Mouse (Mus musculus): Measurements from ENCODE around the gene Jade1. TPM values are rescaled to one million over a fixed set of nuclear protein-coding genes. Genes with fewer than 3 reads are reported as not detected.

The Jade1 gene
- polyA plus RNA-seq, 1 experiment from 2014 or later, result 13.2 TPM

DNA sequence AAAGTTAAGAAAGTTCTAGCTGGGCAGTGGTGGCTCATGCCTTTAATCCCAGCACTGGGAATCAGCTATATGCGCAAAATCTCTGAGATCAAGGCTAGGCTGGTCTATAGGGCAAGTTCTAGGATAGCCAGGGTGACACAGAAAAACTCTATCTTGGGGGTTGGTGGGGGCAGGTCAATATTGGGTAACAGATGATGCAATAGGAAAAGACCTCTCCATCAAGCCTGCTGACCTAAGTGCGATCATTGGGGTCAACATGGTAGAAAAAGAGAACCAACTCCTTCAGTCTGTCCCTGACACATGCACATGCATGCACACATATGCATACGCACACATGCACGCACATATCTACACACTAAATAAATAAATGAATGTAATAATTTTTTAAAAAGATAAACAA is 32.1 kb upstream of the Jade1 start:
- Histone ChIP-seq H3K9me3 (0 out of 2 replicates have a peak, but pooled peaks cover 3% of the 10 kb centered on the region), H3K36me3 (no peaks in the 10 kb centered on the region), H3K9ac (no peak overlapping the region), H3K4me2 (replicated peaks) (no peak overlapping the region), H3K27ac (no peak overlapping the region), H3K4me1 (no peaks in the 10 kb centered on the region), H3K4me3 (no peak overlapping the region), H3K27me3 (no peaks in the 10 kb centered on the region)
- WGBS, result 96% methylated on average over 4 of the region's 4 CpGs
- ATAC-seq (ENCODE audit: insufficient number of reproducible peaks, insufficient read depth, low FRiP score, low TSS enrichment), result no peak

GRCm38 (mm10) chr3:41528291-41528969 is 27.1 kb upstream of the Jade1 start:
- 89% methylated on average over 2 of the region's 2 CpGs for WGBS
- Histone ChIP-seq H3K27me3 (0 out of 2 replicates have a peak, but pooled peaks cover 2% of the 10 kb centered on the region), H3K9ac (no peak overlapping the region), H3K36me3 (no peaks in the 10 kb centered on the region), H3K27ac (no peak overlapping the region), H3K4me3 (no peak overlapping the region), H3K4me1 (no peaks in the 10 kb centered on the region), H3K9me3 (0 out of 2 replicates have a peak, but pooled peaks cover 3% of the 10 kb centered on the region), H3K4me2 (replicated peaks) (no peak overlapping the region)
- ATAC-seq (ENCODE audit: insufficient number of reproducible peaks, insufficient read depth, low FRiP score, low TSS enrichment), result no peak

DNA sequence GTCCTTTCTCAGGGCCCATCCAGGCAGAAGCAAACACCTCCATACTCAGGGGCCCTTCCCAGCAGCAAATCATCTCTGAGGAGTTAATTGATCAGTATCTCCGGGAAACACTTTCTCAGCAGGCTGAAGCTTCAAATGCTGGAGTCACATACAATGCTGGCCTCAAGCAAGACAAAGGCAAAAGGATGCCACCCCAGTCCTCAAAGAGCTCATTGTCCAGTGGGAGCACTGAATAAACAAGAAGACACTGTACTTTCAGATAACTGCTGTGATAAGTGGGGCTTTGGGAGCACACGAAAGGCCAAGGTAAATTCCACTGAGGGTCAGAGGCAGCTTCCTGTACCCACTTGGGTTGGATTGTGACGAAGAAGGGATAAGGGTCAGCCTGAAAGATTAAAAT is 25.4 kb upstream of the Jade1 start:
- Histone ChIP-seq H3K36me3 (no peaks in the 10 kb centered on the region), H3K4me1 (no peaks in the 10 kb centered on the region), H3K27me3 (0 out of 2 replicates have a peak, but pooled peaks cover 2% of the 10 kb centered on the region), H3K9ac (no peak overlapping the region), H3K9me3 (0 out of 2 replicates have a peak, but pooled peaks cover 2% of the 10 kb centered on the region), H3K27ac (no peak overlapping the region), H3K4me3 (no peak overlapping the region), H3K4me2 (replicated peaks) (no peak overlapping the region)
- 33% methylated on average over 3 of the region's 3 CpGs for WGBS
- ATAC-seq (ENCODE audit: insufficient number of reproducible peaks, insufficient read depth, low FRiP score, low TSS enrichment), result no peak

GRCm38 (mm10) chr3:41531541-41531940 is 24.0 kb upstream of the Jade1 start:
- no peak overlapping the region for H3K4me2 ChIP-seq (replicated peaks)
- 38% methylated on average over 8 of the region's 8 CpGs for WGBS

GRCm38 (mm10) chr3:41532109-41532508 is 23.4 kb upstream of the Jade1 start:
- Histone ChIP-seq H3K27me3 (0 out of 2 replicates have a peak, but pooled peaks cover 2% of the 10 kb centered on the region), H3K9ac (no peak overlapping the region), H3K36me3 (no peaks in the 10 kb centered on the region), H3K9me3 (no peaks in the 10 kb centered on the region), H3K4me1 (no peaks in the 10 kb centered on the region), H3K27ac (no peak overlapping the region), H3K4me2 (replicated peaks) (no peak overlapping the region), H3K4me3 (no peak overlapping the region)
- 76% methylated on average over 12 of the region's 12 CpGs for whole genome bisulfite sequencing
- no peak for ATAC-seq (ENCODE audit: insufficient number of reproducible peaks, insufficient read depth, low FRiP score, low TSS enrichment)

More at GRCm38 (mm10) chr3:41531541-41531940, 24.0 kb upstream of the Jade1 start:
- Histone ChIP-seq H3K9ac (no peak overlapping the region), H3K9me3 (no peaks in the 10 kb centered on the region), H3K36me3 (no peaks in the 10 kb centered on the region), H3K4me1 (no peaks in the 10 kb centered on the region), H3K27ac (no peak overlapping the region), H3K27me3 (0 out of 2 replicates have a peak, but pooled peaks cover 2% of the 10 kb centered on the region), H3K4me3 (no peak overlapping the region)
- ATAC-seq (ENCODE audit: insufficient number of reproducible peaks, insufficient read depth, low FRiP score, low TSS enrichment), result no peak

GRCm38 (mm10) chr3:41533660-41534059 is 21.9 kb upstream of the Jade1 start:
- no peaks in the 10 kb centered on the region for H3K9me3 ChIP-seq
- 55% methylated on average over 7 of the region's 7 CpGs for WGBS
- no peak overlapping the region for H3K4me2 ChIP-seq (replicated peaks)
- no peak overlapping the region for H3K9ac ChIP-seq
- no peak overlapping the region for H3K27ac ChIP-seq
- H3K4me1 ChIP-seq, result no peaks in the 10 kb centered on the region
- H3K27me3 ChIP-seq, result 0 out of 2 replicates have a peak, but pooled peaks cover 2% of the 10 kb centered on the region
- H3K36me3 ChIP-seq, result no peaks in the 10 kb centered on the region
- no peak overlapping the region for H3K4me3 ChIP-seq
- no peak for ATAC-seq (ENCODE audit: insufficient number of reproducible peaks, insufficient read depth, low FRiP score, low TSS enrichment)

- no peak overlapping the region for H3K4me2 ChIP-seq (replicated peaks)
- 92% methylated on average over 2 of the region's 2 CpGs for WGBS
- no peak for ATAC-seq (ENCODE audit: insufficient number of reproducible peaks, insufficient read depth, low FRiP score, low TSS enrichment)
- no peaks in the 10 kb centered on the region for H3K4me1 ChIP-seq
- H3K4me3 ChIP-seq, result no peak overlapping the region
- no peaks in the 10 kb centered on the region for H3K36me3 ChIP-seq
- no peaks in the 10 kb centered on the region for H3K27me3 ChIP-seq
- H3K9me3 ChIP-seq, result no peaks in the 10 kb centered on the region
- H3K27ac ChIP-seq, result no peak overlapping the region
- H3K9ac ChIP-seq, result no peak overlapping the region
These were observed 17.6 kb upstream of the Jade1 start for GRCm38 (mm10) chr3:41537957-41538356.

DNA sequence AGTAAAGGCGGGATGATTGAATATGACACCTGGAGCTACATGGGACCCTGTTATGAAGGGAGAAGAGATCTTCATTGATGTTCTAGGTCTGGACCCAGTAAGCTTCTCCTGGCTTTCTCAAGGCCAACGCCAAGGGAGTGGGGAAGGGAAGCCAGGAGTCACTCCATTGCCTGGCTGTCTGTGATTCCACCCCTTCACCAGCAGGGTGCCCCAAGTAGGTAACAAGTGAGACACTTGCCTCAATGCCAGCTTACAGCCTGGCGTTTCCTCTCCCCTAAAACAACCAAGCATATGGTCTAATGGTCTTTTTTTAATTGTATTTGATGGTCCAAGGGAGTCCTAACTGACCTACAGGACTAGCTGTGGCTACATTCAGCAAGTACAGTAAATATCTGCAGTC is 14.2 kb upstream of the Jade1 start:
- no peak for ATAC-seq (ENCODE audit: insufficient number of reproducible peaks, insufficient read depth, low FRiP score, low TSS enrichment)
- Histone ChIP-seq H3K4me3 (no peak overlapping the region), H3K27ac (no peak overlapping the region), H3K36me3 (no peaks in the 10 kb centered on the region), H3K27me3 (no peaks in the 10 kb centered on the region), H3K4me2 (replicated peaks) (no peak overlapping the region), H3K4me1 (peaks cover 6% of the 10 kb centered on the region; the same call in 1 of the 2 replicates), H3K9ac (no peak overlapping the region), H3K9me3 (no peaks in the 10 kb centered on the region)
- WGBS, result 86% methylated on average over 3 of the region's 3 CpGs

DNA sequence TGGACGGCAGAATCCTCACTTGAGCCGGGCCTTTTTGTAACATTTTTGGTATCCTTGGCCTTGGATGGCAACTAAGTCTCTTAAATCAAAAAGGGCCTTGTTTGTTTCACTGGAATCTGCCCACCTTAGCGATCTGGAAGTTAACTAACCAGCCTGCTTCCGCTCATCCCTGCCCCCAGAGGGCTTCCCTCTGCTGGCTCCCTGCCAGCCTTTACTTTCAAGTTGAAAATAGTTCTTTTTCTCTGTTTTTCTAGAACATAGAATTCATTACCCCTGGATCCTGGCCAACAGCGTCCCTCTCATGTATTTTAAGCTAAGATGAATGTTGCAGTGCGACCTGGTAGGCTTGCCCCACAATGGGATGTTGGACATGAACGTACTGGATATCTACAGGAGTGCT is 11.1 kb upstream of the Jade1 start:
- H3K4me3 ChIP-seq, result no peak overlapping the region
- no peaks in the 10 kb centered on the region for H3K27me3 ChIP-seq
- peaks cover 6% of the 10 kb centered on the region; the same call in 1 of the 2 replicates for H3K4me1 ChIP-seq
- H3K36me3 ChIP-seq, result no peaks in the 10 kb centered on the region
- no peak overlapping the region for H3K27ac ChIP-seq
- no peak for ATAC-seq (ENCODE audit: insufficient number of reproducible peaks, insufficient read depth, low FRiP score, low TSS enrichment)
- 52% methylated on average over 7 of the region's 7 CpGs for WGBS
- no peak overlapping the region for H3K4me2 ChIP-seq (replicated peaks)
- H3K9me3 ChIP-seq, result no peaks in the 10 kb centered on the region
- no peak overlapping the region for H3K9ac ChIP-seq

DNA sequence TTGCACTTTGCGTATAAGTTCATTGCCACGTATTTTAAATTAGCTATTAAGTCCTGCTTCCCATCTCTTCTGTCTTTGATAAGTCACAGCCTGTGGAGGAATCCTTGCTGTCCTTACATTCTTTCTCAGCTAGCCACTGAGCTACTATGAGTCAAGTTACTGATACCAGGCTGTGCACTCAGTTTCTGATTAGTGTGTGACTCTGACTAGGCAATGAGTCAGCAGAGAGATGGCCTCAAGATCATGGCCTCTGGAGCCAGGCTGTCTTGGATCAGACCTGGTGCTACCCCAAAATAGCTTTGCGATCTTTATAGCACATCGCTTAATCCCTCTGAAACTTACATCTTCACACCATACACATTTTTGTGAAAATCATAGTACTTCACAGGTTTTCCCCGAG is 8.2 kb upstream of the Jade1 start:
- Histone ChIP-seq H3K4me1 (peaks cover 6% of the 10 kb centered on the region; the same call in 1 of the 2 replicates), H3K27ac (no peak overlapping the region), H3K9ac (no peak overlapping the region), H3K27me3 (no peaks in the 10 kb centered on the region), H3K9me3 (no peaks in the 10 kb centered on the region), H3K4me2 (replicated peaks) (no peak overlapping the region), H3K4me3 (no peak overlapping the region), H3K36me3 (no peaks in the 10 kb centered on the region)
- no peak for ATAC-seq (ENCODE audit: insufficient number of reproducible peaks, insufficient read depth, low FRiP score, low TSS enrichment)
- WGBS, result 94% methylated on average over 5 of the region's 5 CpGs

DNA sequence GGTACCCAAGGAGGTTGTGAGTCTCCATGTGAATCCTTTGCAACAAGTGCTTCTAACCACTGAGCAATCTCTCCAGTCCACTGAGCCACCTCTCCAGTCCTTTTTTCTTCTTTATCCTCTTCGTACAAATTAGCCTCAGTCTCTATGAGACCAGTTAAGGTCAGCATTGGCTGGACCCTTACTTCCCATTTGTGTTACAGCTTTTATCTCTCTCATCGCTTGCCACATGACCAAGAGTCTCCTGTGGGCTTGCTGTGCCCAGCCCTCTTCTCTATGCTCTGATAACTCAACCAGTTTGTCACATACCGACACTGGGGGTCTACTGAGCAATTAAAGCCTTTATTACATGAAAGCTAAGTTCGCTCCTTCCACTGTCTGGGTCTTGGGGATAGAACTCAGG is 7.3 kb upstream of the Jade1 start:
- Histone ChIP-seq H3K4me2 (replicated peaks) (no peak overlapping the region), H3K27me3 (no peaks in the 10 kb centered on the region), H3K9ac (no peak overlapping the region), H3K27ac (no peak overlapping the region), H3K9me3 (no peaks in the 10 kb centered on the region), H3K36me3 (no peaks in the 10 kb centered on the region), H3K4me1 (peaks cover 6% of the 10 kb centered on the region; the same call in 1 of the 2 replicates), H3K4me3 (no peak overlapping the region)
- ATAC-seq (ENCODE audit: insufficient number of reproducible peaks, insufficient read depth, low FRiP score, low TSS enrichment), result no peak
- WGBS, result 82% methylated on average over 4 of the region's 4 CpGs

- Histone ChIP-seq H3K36me3 (no peaks in the 10 kb centered on the region), H3K27ac (no peak overlapping the region), H3K9ac (no peak overlapping the region), H3K27me3 (no peaks in the 10 kb centered on the region), H3K4me1 (no peaks in the 10 kb centered on the region), H3K4me2 (replicated peaks) (no peak overlapping the region), H3K9me3 (no peaks in the 10 kb centered on the region), H3K4me3 (no peak overlapping the region)
- 60% methylated on average over 3 of the region's 3 CpGs for WGBS
- ATAC-seq (ENCODE audit: insufficient number of reproducible peaks, insufficient read depth, low FRiP score, low TSS enrichment), result no peak
These were observed 3.9 kb upstream of the Jade1 start for GRCm38 (mm10) chr3:41551671-41552070.
